Mouse (Mus musculus) forebrain, embryonic 15.5 days (tissue): ENCODE measurements around the gene Adamtsl1. TPM values are rescaled to one million over a fixed set of nuclear protein-coding genes. Genes with fewer than 3 reads are reported as not detected.
A peak's percentile ranks its signal among the peaks of the same experiment; 100 is the strongest.

Experiments
- ATAC-seq: fragments of 200-750 bp; cut with Nextera tagmentation; replicated peaks from 2 replicates; pipeline ENCODE4 v1.8.0; 2017; ENCODE audit warnings: mild to moderate bottlenecking, moderate TSS enrichment, moderate library complexity
- H3K27ac ChIP-seq: fragments of 300-500 bp; sonication (generic); replicated peaks from 2 replicates; pipeline ENCODE4 v1.5.1; 2015; ENCODE audit warnings: mild to moderate bottlenecking, inconsistent platforms
- H3K27me3 ChIP-seq: fragments of 300-500 bp; sonication (generic); 2 replicates; pipeline ENCODE4 v1.6.1; 2015; ENCODE audit warnings: inconsistent platforms
- H3K36me3 ChIP-seq: fragments of 300-500 bp; sonication (generic); 2 replicates; pipeline ENCODE4 v1.6.1; 2015; ENCODE audit warnings: mild to moderate bottlenecking, inconsistent platforms
- H3K4me1 ChIP-seq: fragments of 300-500 bp; sonication (generic); 2 replicates; pipeline ENCODE4 v1.6.1; 2015; ENCODE audit warnings: inconsistent platforms
- H3K4me2 ChIP-seq: fragments of 300-500 bp; sonication (generic); replicated peaks from 2 replicates; pipeline ENCODE4 v1.6.1; 2015; ENCODE audit warnings: mild to moderate bottlenecking, inconsistent platforms
- H3K4me3 ChIP-seq: fragments of 300-500 bp; sonication (generic); 2 replicates; pipeline ENCODE4 v1.5.1; 2015; ENCODE audit warnings: mild to moderate bottlenecking, inconsistent platforms
- H3K9ac ChIP-seq: fragments of 300-500 bp; sonication (generic); replicated peaks from 2 replicates; pipeline ENCODE4 v1.6.1; 2015; ENCODE audit warnings: mild to moderate bottlenecking, inconsistent platforms
- H3K9me3 ChIP-seq: fragments of 300-500 bp; sonication (generic); 2 replicates; pipeline ENCODE4 v1.6.1; 2016; ENCODE audit warnings: inconsistent platforms
- WGBS: fragments of 180-500 bp; shearing (Covaris S2); methylation state at CpG from one replicate; pipeline ENCODE4 v1.1.7; 2015; ENCODE audit warnings: mixed read lengths; 5-methylcytosine and 5-hydroxymethylcytosine counted together
- polyA plus RNA-seq: library from polyadenylated mRNA; unstranded; fragments of >200 nt; fragmentation: Nextera tagmentation; extraction: Ambion mirVana; gene quantifications from 2 replicates; pipeline ENCODE4 v1.2.1, GENCODE M21; 2015

The Adamtsl1 gene
- polyA plus RNA-seq, 1 experiment from 2014 or later = 6.3 TPM

DNA sequence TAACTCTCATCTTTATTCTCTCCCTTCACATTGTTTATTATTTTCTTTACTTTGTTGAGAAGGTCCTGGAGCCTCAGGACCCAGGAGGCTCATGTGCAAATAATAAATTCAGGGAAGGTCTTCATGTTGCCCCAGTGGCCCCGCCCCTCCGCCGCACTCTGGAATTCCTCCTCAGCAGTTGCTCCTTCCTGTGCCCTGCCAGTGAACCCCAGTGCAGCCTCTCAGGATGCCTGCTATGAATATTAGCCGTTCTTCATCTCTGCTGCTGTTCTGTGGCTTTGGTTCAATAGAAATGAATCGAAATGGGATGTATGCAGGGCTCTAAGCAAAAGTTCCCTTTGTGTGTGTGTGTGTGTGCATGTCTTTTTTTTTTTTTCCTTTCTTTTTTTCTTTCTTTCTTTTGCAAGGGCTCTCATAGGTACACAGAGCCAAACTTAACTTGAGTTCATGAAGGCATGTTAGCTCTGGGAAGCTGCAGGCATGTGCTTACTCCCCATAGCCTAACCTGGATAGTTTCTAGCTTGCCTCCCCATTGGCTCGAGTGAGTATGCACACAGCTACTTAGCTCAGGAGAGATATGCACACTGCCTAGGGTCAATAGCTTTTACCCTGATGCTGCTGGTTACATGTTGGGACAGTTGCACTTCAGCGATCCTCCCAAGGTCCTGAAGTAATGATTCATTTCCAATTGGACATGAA is 892.7 kb downstream of the Adamtsl1 start:
- WGBS = 80% methylated on average over 7 of the region's 7 CpGs
- Histone ChIP-seq H3K27ac (no peak overlapping the region), H3K4me2 (no peak overlapping the region), H3K9me3 (no peaks in the 10 kb centered on the region), H3K36me3 (no peaks in the 10 kb centered on the region), H3K4me1 (no peaks in the 10 kb centered on the region), H3K4me3 (no peak overlapping the region), H3K9ac (no peak overlapping the region), H3K27me3 (no peaks in the 10 kb centered on the region)
- ATAC-seq = no peak

DNA sequence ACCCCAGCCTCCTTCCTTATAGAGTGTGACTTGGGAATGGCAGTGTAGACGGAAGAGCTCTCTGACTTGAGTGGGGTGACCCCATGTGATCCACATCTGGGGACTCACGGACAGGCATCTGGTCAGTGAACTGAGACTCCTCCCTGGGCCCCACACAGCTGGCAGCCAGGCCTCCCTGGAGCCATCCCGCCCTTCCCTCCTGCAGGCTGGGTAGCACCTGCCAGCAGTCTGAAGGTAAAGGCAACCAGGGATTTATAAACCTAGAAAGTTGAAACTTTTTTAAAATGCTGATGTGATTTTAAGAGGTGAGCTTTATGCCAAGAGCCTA is 893.2 kb downstream of the Adamtsl1 start:
- Histone ChIP-seq H3K4me3 (no peak overlapping the region), H3K27me3 (no peaks in the 10 kb centered on the region), H3K4me1 (no peaks in the 10 kb centered on the region), H3K9ac (no peak overlapping the region), H3K27ac (no peak overlapping the region), H3K9me3 (no peaks in the 10 kb centered on the region), H3K36me3 (no peaks in the 10 kb centered on the region), H3K4me2 (no peak overlapping the region)
- 83% methylated on average over 3 of the region's 3 CpGs for WGBS
- ATAC-seq = no peak

DNA sequence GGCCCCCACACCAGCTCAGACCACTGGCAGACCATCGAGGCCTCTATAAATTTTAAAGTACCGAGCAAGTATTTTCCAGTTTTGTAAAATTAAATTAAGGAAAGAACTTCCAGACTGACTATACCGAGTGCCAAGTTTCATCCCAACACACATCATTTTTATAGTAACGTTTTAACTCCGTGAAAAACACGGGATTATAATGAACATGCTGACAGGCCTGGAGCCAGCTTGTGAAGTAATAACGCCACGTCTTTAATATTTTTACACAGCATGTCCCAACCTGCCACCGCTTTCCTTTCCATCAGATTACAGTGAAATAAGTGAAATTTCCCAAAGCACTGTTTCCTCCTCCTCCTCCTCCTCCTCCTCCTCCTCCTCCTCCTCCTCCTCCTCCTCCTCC is 894.4 kb downstream of the Adamtsl1 start:
- WGBS = 82% methylated on average over 9 of the region's 9 CpGs

DNA sequence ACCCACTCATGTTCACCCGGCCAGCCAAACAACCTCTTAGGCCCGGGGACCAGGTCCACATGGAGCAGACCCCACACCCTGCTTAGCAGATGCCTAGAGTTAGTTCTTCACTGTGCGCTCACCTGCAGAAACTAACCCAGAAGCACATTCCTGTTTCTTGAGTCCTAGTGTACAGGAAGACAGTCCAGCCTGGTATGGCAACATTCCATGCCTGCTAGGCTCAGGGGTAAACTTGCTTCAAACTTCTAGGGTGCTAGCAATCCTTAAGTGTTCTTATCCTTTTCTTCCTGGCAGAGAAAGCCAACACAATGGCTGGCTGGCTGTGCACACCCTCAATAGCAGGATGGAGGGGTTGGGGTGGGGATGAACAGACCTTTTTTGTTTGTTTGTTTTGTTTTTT is 897.0 kb downstream of the Adamtsl1 start:
- H3K9me3 ChIP-seq = no peaks in the 10 kb centered on the region
- no peak for ATAC-seq
- no peak overlapping the region for H3K4me3 ChIP-seq
- WGBS = 96% methylated on average over 3 of the region's 3 CpGs
- H3K27ac ChIP-seq = no peak overlapping the region
- H3K4me1 ChIP-seq = no peaks in the 10 kb centered on the region
- H3K4me2 ChIP-seq = no peak overlapping the region
- no peak overlapping the region for H3K9ac ChIP-seq
- no peaks in the 10 kb centered on the region for H3K36me3 ChIP-seq
- no peaks in the 10 kb centered on the region for H3K27me3 ChIP-seq

More for the DNA sequence above, 894.4 kb downstream of the Adamtsl1 start:
- H3K27ac ChIP-seq = no peak overlapping the region
- no peak overlapping the region for H3K4me2 ChIP-seq
- no peaks in the 10 kb centered on the region for H3K9me3 ChIP-seq
- H3K36me3 ChIP-seq = no peaks in the 10 kb centered on the region
- no peaks in the 10 kb centered on the region for H3K4me1 ChIP-seq
- no peak for ATAC-seq
- no peak overlapping the region for H3K4me3 ChIP-seq
- no peaks in the 10 kb centered on the region for H3K27me3 ChIP-seq
- H3K9ac ChIP-seq = no peak overlapping the region

DNA sequence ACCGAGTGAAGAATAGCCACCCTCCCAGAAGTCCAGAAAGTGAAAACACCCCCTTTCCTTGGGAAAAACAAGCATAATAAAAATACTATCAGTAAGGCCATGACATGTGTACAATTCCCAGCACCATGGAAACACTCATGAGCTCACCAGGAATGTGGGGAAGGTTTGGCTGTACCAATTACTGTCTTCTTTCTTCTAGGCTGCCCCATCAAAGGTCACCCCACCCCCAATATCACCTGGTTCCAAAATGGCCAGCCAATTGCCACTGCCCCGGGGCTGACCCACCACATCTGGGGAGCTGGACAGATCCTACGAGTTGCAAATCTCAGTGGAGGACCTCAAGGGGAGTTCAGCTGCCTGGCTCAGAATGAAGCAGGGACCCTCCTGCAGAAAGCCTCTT is 899.4 kb downstream of the Adamtsl1 start:
- Histone ChIP-seq H3K4me3 (no peak overlapping the region), H3K9ac (no peak overlapping the region), H3K27me3 (no peaks in the 10 kb centered on the region), H3K4me1 (no peaks in the 10 kb centered on the region), H3K36me3 (no peaks in the 10 kb centered on the region), H3K4me2 (no peak overlapping the region), H3K27ac (no peak overlapping the region), H3K9me3 (no peaks in the 10 kb centered on the region)
- 48% methylated on average over 3 of the region's 3 CpGs for WGBS
- ATAC-seq = no peak

DNA sequence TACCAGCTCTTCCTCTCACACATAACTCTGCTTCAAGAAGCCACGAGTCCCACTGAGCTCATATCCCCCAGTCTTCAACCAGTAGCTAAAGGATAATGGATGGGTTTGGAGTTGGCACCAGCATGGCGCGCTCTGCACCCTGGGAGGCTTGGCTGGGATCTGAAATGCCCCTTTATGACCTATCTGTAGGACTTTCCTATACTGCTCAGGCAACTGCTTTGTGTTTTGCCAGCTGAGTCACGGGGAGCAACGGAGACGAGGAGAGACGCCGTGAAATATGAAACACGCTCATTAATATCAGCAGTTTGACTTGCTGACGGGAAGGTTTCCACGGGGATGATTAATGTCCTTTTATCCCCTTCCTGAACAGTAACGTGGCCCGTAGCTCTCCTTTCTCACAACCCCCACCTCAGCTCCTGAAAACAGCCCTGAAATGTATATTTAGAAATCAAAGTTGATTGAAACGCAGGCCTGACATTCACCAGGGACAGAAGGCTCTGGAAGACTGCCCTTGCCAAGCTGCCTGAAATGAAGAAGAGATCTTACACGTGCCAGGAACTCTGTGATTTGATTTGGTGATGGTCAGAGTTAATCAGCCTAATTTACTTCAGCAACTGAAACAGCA is 902.5 kb downstream of the Adamtsl1 start:
- no peak overlapping the region for H3K4me3 ChIP-seq
- no peak overlapping the region for H3K27ac ChIP-seq
- H3K9me3 ChIP-seq = no peaks in the 10 kb centered on the region
- H3K4me1 ChIP-seq = no peaks in the 10 kb centered on the region
- no peak overlapping the region for H3K4me2 ChIP-seq
- 78% methylated on average over 15 of the region's 15 CpGs for WGBS
- H3K27me3 ChIP-seq = no peaks in the 10 kb centered on the region
- no peaks in the 10 kb centered on the region for H3K36me3 ChIP-seq
- ATAC-seq = no peak
- H3K9ac ChIP-seq = no peak overlapping the region

DNA sequence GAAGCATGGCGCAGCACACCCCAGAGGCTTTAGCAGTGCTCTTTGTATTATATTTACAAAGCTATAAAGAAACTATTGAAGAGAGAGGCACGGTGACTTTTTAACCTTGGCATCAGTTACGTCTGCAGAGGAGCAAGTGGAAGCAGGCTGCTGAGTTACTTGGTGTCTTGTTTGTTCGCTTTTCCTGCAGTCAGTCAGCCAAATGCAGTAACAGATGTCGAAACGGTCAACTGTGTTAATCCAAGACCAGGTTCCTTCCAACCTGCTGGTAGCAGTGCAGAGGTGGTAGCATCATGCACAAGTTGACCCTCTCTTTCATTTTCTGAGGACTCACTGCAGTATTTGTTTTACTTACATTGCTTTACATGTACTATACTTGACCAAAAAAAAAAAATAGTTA is 908.6 kb downstream of the Adamtsl1 start:
- Histone ChIP-seq H3K9ac (no peak overlapping the region), H3K27me3 (no peaks in the 10 kb centered on the region), H3K4me3 (no peak overlapping the region), H3K27ac (no peak overlapping the region), H3K4me1 (no peaks in the 10 kb centered on the region), H3K36me3 (no peaks in the 10 kb centered on the region), H3K4me2 (no peak overlapping the region), H3K9me3 (no peaks in the 10 kb centered on the region)
- no peak for ATAC-seq
- WGBS = 80% methylated on average over 6 of the region's 6 CpGs

DNA sequence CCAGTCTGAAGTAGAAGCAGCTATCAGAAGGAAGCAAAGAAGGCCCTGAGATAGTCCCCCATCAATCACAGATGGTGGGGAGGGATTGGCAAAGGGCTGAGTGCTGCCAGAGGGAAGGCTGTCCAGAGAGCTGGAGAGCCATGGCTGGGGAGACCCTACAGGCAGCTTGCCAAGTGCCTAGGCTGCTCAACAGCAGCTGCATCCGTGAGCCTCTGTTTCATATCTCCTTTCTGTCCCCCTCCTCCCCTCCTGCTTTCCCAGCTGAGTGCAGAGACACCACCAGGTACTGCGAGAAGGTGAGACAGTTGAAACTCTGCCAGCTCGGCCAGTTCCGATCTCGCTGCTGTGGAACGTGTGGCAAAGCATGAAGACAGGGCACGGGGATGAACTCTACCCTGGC is 911.6 kb downstream of the Adamtsl1 start:
- Histone ChIP-seq H3K36me3 (no peaks in the 10 kb centered on the region), H3K27ac (no peak overlapping the region), H3K9me3 (no peaks in the 10 kb centered on the region), H3K27me3 (no peaks in the 10 kb centered on the region), H3K4me3 (no peak overlapping the region), H3K4me1 (no peaks in the 10 kb centered on the region), H3K9ac (no peak overlapping the region), H3K4me2 (no peak overlapping the region)
- ATAC-seq = no peak
- WGBS = 77% methylated on average over 7 of the region's 7 CpGs

DNA sequence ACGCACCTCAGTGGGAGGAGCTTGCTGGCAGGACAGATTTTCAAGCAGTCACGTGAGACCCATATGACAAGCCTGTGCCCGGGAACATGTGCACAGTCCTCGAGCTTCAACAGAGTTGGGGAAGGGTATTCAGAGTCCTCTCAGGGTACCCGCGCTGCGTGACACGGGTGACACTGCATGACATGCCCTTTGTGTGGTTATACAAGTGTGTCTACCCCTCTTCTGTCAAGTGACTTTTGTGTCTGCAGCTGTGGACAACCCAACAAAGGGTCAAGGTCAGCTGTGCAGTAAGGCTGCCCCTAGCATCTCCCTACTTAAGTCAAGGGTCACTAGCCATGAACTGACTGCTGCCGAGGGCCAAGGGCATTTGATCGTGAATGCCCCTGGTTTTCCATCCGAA is 912.6 kb downstream of the Adamtsl1 start:
- Histone ChIP-seq H3K9me3 (no peaks in the 10 kb centered on the region), H3K36me3 (no peaks in the 10 kb centered on the region), H3K4me1 (no peaks in the 10 kb centered on the region), H3K27ac (no peak overlapping the region), H3K27me3 (no peaks in the 10 kb centered on the region), H3K4me2 (no peak overlapping the region), H3K4me3 (no peak overlapping the region), H3K9ac (no peak overlapping the region)
- 80% methylated on average over 11 of the region's 11 CpGs for WGBS
- 0 out of 2 replicates have a peak, but pooled peaks have one; percentile 16 for ATAC-seq

DNA sequence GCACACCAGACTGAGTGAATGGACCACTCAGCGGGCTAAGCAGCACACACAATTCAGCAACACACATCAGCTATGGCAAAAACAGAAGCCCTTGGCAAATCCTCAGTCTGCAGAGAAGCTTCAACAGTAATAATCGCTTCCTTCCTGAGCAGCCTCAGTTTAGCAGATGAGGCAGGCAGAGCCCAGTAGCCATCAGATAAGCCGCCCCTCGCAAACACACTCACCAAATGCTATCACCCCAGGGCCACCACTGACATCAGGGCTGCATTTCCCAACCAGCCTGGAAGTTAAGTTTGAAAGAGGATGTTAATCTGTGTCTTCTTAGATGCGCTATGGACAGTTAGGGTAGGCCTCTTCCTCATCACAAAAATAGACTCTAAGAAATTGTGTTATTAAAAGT is 913.3 kb downstream of the Adamtsl1 start:
- H3K9ac ChIP-seq = no peak overlapping the region
- H3K4me3 ChIP-seq = no peak overlapping the region
- H3K27ac ChIP-seq = no peak overlapping the region
- no peaks in the 10 kb centered on the region for H3K36me3 ChIP-seq
- no peak overlapping the region for H3K4me2 ChIP-seq
- WGBS = 71% methylated on average over 5 of the region's 5 CpGs
- ATAC-seq = no peak
- H3K4me1 ChIP-seq = no peaks in the 10 kb centered on the region
- no peaks in the 10 kb centered on the region for H3K9me3 ChIP-seq
- H3K27me3 ChIP-seq = no peaks in the 10 kb centered on the region

DNA sequence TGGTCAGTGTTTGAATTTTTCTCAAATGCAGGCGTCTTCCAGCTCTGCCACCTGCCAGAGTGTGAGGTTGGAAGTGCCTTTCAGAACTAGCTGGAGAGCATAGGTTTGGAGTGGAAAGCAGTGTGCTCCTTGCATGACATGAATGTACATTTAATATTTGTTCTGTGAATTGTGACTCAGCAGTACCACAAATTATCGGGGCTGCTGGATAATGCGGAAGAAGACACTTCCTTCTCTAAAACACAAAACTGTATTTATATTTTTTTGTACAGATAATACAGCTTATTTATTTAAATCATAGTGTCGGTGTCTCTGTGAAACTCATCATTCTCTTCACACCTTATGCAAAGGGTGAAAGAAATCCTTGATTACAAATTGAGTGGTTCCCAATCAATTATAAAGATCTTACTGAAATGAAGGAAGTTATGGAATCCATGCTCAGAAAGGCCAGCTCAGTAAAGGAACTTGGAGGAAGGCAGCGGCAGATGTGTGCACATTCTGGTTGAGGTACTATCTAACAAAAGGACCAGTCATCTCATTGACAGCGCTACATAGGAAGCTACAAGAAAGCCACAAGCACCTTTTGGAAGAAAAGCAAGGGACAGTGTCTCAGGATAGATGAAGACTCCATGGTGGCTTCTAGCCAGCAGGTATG is 914.2 kb downstream of the Adamtsl1 start:
- Histone ChIP-seq H3K4me3 (no peak overlapping the region), H3K9ac (no peak overlapping the region), H3K4me2 (no peak overlapping the region), H3K9me3 (no peaks in the 10 kb centered on the region), H3K27me3 (no peaks in the 10 kb centered on the region), H3K27ac (no peak overlapping the region), H3K4me1 (no peaks in the 10 kb centered on the region), H3K36me3 (no peaks in the 10 kb centered on the region)
- 90% methylated on average over 6 of the region's 6 CpGs for WGBS
- ATAC-seq = no peak

DNA sequence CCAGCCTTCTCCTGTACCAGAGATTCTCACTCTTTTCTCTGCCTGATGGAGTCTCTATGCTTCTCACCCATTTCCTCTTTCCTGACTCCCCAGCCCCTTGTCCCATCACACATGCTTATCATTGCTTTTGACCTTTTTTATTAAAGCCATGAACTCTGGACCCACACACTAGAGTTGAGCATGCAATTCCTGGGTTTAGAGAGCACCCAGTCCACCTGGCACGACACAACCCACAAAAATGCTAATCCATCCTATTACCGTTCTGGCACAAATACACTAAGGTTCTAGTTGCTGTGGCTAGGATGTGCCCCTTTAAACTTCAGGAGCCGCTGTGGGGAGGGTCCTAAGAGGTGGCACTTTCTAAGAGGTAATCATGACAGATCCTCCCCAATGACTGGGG is 921.7 kb downstream of the Adamtsl1 start:
- WGBS = 85% methylated on average over 3 of the region's 3 CpGs
- no peaks in the 10 kb centered on the region for H3K36me3 ChIP-seq
- no peaks in the 10 kb centered on the region for H3K4me1 ChIP-seq
- H3K27ac ChIP-seq = no peak overlapping the region
- no peaks in the 10 kb centered on the region for H3K9me3 ChIP-seq
- H3K4me3 ChIP-seq = no peak overlapping the region
- no peak overlapping the region for H3K9ac ChIP-seq
- no peaks in the 10 kb centered on the region for H3K27me3 ChIP-seq
- no peak overlapping the region for H3K4me2 ChIP-seq
- ATAC-seq = no peak
